Mouse (Mus musculus) limb, embryonic 14.5 days (tissue): ENCODE data around the gene Chn2. TPM values are rescaled to one million over a fixed set of nuclear protein-coding genes. Genes with fewer than 3 reads are reported as not detected.

Experiments
- ATAC-seq: fragments of 200-750 bp; cut with Nextera tagmentation; 2 replicates; pipeline ENCODE4 v1.8.0; 2017; ENCODE audit warnings: low read depth, moderate number of reproducible peaks, moderate TSS enrichment; ENCODE audit not compliant: low FRiP score
- DNase-seq: peaks from one replicate; pipeline ENCODE4 v3.0.0-alpha.2; 2015; ENCODE audit warnings: low spot score
- H3K27ac ChIP-seq: fragments of 300-500 bp; sonication (generic); replicated peaks from 2 replicates; pipeline ENCODE4 v1.5.1; 2014; ENCODE audit warnings: low read depth, mild to moderate bottlenecking, low read length, moderate library complexity, mixed read lengths
- H3K27me3 ChIP-seq: fragments of 300-500 bp; sonication (generic); 2 replicates; pipeline ENCODE4 v1.6.1; 2014; ENCODE audit warnings: low read length, mixed read lengths; ENCODE audit not compliant: control insufficient read depth, insufficient read depth
- H3K36me3 ChIP-seq: fragments of 300-500 bp; sonication (generic); 2 replicates; pipeline ENCODE4 v1.6.1; 2014; ENCODE audit warnings: mild to moderate bottlenecking, low read length, moderate library complexity, mixed read lengths; ENCODE audit not compliant: control insufficient read depth, insufficient read depth
- H3K4me1 ChIP-seq: fragments of 300-500 bp; sonication (generic); 2 replicates; pipeline ENCODE4 v1.6.1; 2014; ENCODE audit warnings: antibody characterized with exemption, low read length, mixed read lengths; ENCODE audit not compliant: control insufficient read depth, insufficient read depth
- H3K4me2 ChIP-seq: fragments of 300-500 bp; sonication (generic); replicated peaks from 2 replicates; pipeline ENCODE4 v1.6.1; 2014; ENCODE audit warnings: low read depth, mild to moderate bottlenecking, low read length, moderate library complexity; ENCODE audit not compliant: severe bottlenecking
- H3K4me3 ChIP-seq: fragments of 300-500 bp; sonication (generic); replicated peaks from 2 replicates; pipeline ENCODE4 v1.5.1; 2014; ENCODE audit warnings: low read length
- H3K9ac ChIP-seq: fragments of 300-500 bp; sonication (generic); 2 replicates; pipeline ENCODE4 v1.6.1; 2014; ENCODE audit warnings: mild to moderate bottlenecking, low read depth, low read length, moderate library complexity; ENCODE audit not compliant: severe bottlenecking
- H3K9me3 ChIP-seq: fragments of 300-500 bp; sonication (generic); 2 replicates; pipeline ENCODE4 v1.6.1; 2016; ENCODE audit warnings: low read length; ENCODE audit not compliant: control insufficient read depth
- POLR2A ChIP-seq: fragments of 200-500 bp; IDR thresholded peaks from 2 replicates; pipeline ENCODE4 v1.8.0; 2012; ENCODE audit warnings: inconsistent platforms, mild to moderate bottlenecking, moderate library complexity, borderline replicate concordance; ENCODE audit not compliant: insufficient read depth, insufficient read length; ENCODE audit errors: extremely low read depth
- WGBS: fragments of 180-500 bp; shearing (Covaris S2); extraction: QIAGEN DNeasy Blood & Tissue Kit; methylation state at CpG from one replicate; pipeline ENCODE4 v1.1.7; 2014; 5-methylcytosine and 5-hydroxymethylcytosine counted together
- polyA plus RNA-seq, 2 experiments: library from polyadenylated mRNA; depleted of rRNA in 1 of 2; stranded (reverse) in 1 of 2; unstranded in 1 of 2; fragments of >200 nt; fragmentation: Nextera tagmentation in 1 of 2; extraction: Ambion mirVana in 1 of 2; gene quantifications; 2 replicates each; pipeline versions ENCODE4 v1.2.1 to v1.2.3; 2012 to 2014

Chn2 gene
- polyA plus RNA-seq, 2 experiments = 11.5 to 14.3 TPM

GRCm38 (mm10) chr6:54008448-54009120 lies 30.8 kb upstream of the Chn2 start:
- no peak for ATAC-seq
- WGBS = 81% methylated on average over 16 of the region's 16 CpGs
- no peak overlapping the region for H3K9ac ChIP-seq
- H3K9me3 ChIP-seq = no peaks in the 10 kb centered on the region
- no peak overlapping the region for H3K4me3 ChIP-seq
- DNase-seq = no peak
- no peak for TF ChIP-seq POLR2A
- no peak overlapping the region for H3K27ac ChIP-seq
- H3K27me3 ChIP-seq = no peaks in the 10 kb centered on the region
- H3K4me2 ChIP-seq = no peak overlapping the region
- H3K36me3 ChIP-seq = no peaks in the 10 kb centered on the region
- H3K4me1 ChIP-seq = peaks cover 14% of the 10 kb centered on the region; the same call in 1 of the 2 replicates

DNA sequence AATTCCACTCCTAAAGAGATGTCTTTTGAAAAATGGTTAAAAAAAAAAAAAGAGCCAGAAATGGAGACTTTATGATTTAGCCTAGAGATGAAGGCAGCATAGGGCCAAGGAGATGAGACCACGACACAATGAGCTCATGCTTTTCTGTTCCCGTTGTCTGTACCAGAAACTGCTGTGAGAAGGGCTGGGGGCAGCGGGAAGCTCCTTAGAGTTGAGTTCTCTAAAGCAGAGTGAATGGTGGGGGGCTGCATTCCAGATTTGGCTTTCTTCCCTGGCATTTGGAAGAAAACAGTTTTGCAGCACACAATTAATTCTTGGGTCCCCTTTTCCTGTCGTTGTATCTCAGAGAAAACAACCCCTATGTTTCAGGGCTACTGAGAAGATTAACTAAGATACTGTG lies 30.1 kb upstream of the Chn2 start:
- H3K9ac ChIP-seq = no peak overlapping the region
- ATAC-seq = no peak
- DNase-seq = no peak
- H3K4me1 ChIP-seq = peaks cover 14% of the 10 kb centered on the region; the same call in 1 of the 2 replicates
- H3K27ac ChIP-seq = no peak overlapping the region
- H3K4me2 ChIP-seq = no peak overlapping the region
- H3K9me3 ChIP-seq = no peaks in the 10 kb centered on the region
- WGBS = 35% methylated on average over 4 of the region's 4 CpGs
- no peak overlapping the region for H3K4me3 ChIP-seq
- TF ChIP-seq POLR2A = no peak
- no peaks in the 10 kb centered on the region for H3K36me3 ChIP-seq
- no peaks in the 10 kb centered on the region for H3K27me3 ChIP-seq

- no peak overlapping the region for H3K4me2 ChIP-seq
- no peak overlapping the region for H3K9ac ChIP-seq
- ATAC-seq (no peak), DNase-seq (no peak)
- H3K4me3 ChIP-seq = no peak overlapping the region
- 31% methylated on average over 9 of the region's 9 CpGs for WGBS
- H3K9me3 ChIP-seq = no peaks in the 10 kb centered on the region
- no peaks in the 10 kb centered on the region for H3K36me3 ChIP-seq
- H3K27me3 ChIP-seq = no peaks in the 10 kb centered on the region
- TF ChIP-seq POLR2A = no peak
- no peak overlapping the region for H3K27ac ChIP-seq
- H3K4me1 ChIP-seq = peaks cover 14% of the 10 kb centered on the region; the same call in 1 of the 2 replicates
Observed at GRCm38 (mm10) chr6:54010362-54010761, 29.0 kb upstream of the Chn2 start.

DNA sequence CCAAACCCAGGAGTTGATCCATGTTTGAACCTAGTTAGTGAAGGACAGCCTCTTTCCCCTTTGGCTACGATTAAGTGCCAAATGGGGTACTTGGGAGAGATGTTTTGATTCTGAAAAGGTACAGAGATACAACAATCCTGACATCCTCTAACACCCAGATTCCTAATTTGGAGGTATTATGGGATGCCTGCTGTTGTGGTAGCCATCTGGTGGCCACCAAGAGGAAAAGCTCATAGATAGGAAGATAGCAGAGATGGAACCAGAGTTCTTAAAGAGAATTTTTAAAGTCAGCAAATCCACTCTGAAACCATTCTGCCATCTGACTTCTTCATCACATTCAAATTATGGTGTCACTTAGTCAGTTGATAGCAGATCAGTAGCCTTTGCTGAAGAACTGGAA lies 27.2 kb upstream of the Chn2 start:
- H3K27ac ChIP-seq = no peak overlapping the region
- WGBS = 96% methylated on average over 1 of the region's 1 CpGs
- no peaks in the 10 kb centered on the region for H3K27me3 ChIP-seq
- no peak for DNase-seq
- H3K36me3 ChIP-seq = no peaks in the 10 kb centered on the region
- no peak for TF ChIP-seq POLR2A
- no peak overlapping the region for H3K4me2 ChIP-seq
- ATAC-seq = no peak
- H3K4me1 ChIP-seq = peaks cover 14% of the 10 kb centered on the region; the same call in 1 of the 2 replicates
- H3K9me3 ChIP-seq = no peaks in the 10 kb centered on the region
- no peak overlapping the region for H3K4me3 ChIP-seq
- H3K9ac ChIP-seq = no peak overlapping the region

GRCm38 (mm10) chr6:54018038-54018437 lies 21.3 kb upstream of the Chn2 start:
- H3K9ac ChIP-seq = no peak overlapping the region
- H3K4me1 ChIP-seq = no peaks in the 10 kb centered on the region
- no peak for ATAC-seq
- H3K27ac ChIP-seq = no peak overlapping the region
- no peak for TF ChIP-seq POLR2A
- H3K4me3 ChIP-seq = no peak overlapping the region
- DNase-seq = no peak
- no peaks in the 10 kb centered on the region for H3K9me3 ChIP-seq
- H3K4me2 ChIP-seq = no peak overlapping the region
- no peaks in the 10 kb centered on the region for H3K27me3 ChIP-seq
- no peaks in the 10 kb centered on the region for H3K36me3 ChIP-seq
- 52% methylated on average over 2 of the region's 2 CpGs for WGBS
